Mouse (Mus musculus) embryonic facial prominence, embryonic 13.5 days (tissue): Measurements from ENCODE around the gene Xrcc1. TPM values are rescaled to one million over a fixed set of nuclear protein-coding genes. Genes with fewer than 3 reads are reported as not detected.
"Not testable (repeated sequence)": the region's sequence is repeated elsewhere in the genome, so short reads cannot be mapped to it uniquely, and the experiment has no call there.

Source experiments
- ATAC-seq: fragments of 200-750 bp; cut with Nextera tagmentation; 2 replicates; pipeline ENCODE4 v1.8.0; 2017; ENCODE audit warnings: low read depth; ENCODE audit not compliant: insufficient number of reproducible peaks, insufficient read depth, low FRiP score, low TSS enrichment
- H3K27ac ChIP-seq: fragments of 300-500 bp; sonication (generic); 2 replicates; pipeline ENCODE4 v1.5.1; 2015; ENCODE audit warnings: moderate library complexity, mild to moderate bottlenecking, inconsistent platforms
- H3K27me3 ChIP-seq: fragments of 300-500 bp; sonication (generic); 2 replicates; pipeline ENCODE4 v1.6.1; 2015; ENCODE audit warnings: mild to moderate bottlenecking, inconsistent platforms
- H3K36me3 ChIP-seq: fragments of 300-500 bp; sonication (generic); 2 replicates; pipeline ENCODE4 v1.6.1; 2015; ENCODE audit warnings: mild to moderate bottlenecking, inconsistent platforms
- H3K4me1 ChIP-seq: fragments of 300-500 bp; sonication (generic); 2 replicates; pipeline ENCODE4 v1.6.1; 2015; ENCODE audit warnings: inconsistent platforms
- H3K4me2 ChIP-seq: fragments of 300-500 bp; sonication (generic); 2 replicates; pipeline ENCODE4 v1.6.1; 2015; ENCODE audit warnings: moderate library complexity, mild to moderate bottlenecking, inconsistent platforms
- H3K4me3 ChIP-seq: fragments of 300-500 bp; sonication (generic); 2 replicates; pipeline ENCODE4 v1.5.1; 2015; ENCODE audit warnings: mild to moderate bottlenecking, inconsistent platforms
- H3K9ac ChIP-seq: fragments of 300-500 bp; sonication (generic); 2 replicates; pipeline ENCODE4 v1.6.1; 2015; ENCODE audit warnings: mild to moderate bottlenecking, inconsistent platforms
- H3K9me3 ChIP-seq: fragments of 300-500 bp; sonication (generic); 2 replicates; pipeline ENCODE4 v1.6.1; 2016; ENCODE audit warnings: inconsistent platforms
- WGBS: fragments of 180-500 bp; shearing (Covaris S2); methylation state at CpG from one replicate; pipeline ENCODE4 v1.1.7; 2015; ENCODE audit warnings: mixed read lengths; 5-methylcytosine and 5-hydroxymethylcytosine counted together
- polyA plus RNA-seq: library from polyadenylated mRNA; unstranded; fragments of >200 nt; fragmentation: Nextera tagmentation; extraction: Ambion mirVana; gene quantifications from 2 replicates; pipeline ENCODE4 v1.2.1, GENCODE M21; 2015

The Xrcc1 gene
- polyA plus RNA-seq, 1 experiment from 2014 or later = 127 TPM

DNA sequence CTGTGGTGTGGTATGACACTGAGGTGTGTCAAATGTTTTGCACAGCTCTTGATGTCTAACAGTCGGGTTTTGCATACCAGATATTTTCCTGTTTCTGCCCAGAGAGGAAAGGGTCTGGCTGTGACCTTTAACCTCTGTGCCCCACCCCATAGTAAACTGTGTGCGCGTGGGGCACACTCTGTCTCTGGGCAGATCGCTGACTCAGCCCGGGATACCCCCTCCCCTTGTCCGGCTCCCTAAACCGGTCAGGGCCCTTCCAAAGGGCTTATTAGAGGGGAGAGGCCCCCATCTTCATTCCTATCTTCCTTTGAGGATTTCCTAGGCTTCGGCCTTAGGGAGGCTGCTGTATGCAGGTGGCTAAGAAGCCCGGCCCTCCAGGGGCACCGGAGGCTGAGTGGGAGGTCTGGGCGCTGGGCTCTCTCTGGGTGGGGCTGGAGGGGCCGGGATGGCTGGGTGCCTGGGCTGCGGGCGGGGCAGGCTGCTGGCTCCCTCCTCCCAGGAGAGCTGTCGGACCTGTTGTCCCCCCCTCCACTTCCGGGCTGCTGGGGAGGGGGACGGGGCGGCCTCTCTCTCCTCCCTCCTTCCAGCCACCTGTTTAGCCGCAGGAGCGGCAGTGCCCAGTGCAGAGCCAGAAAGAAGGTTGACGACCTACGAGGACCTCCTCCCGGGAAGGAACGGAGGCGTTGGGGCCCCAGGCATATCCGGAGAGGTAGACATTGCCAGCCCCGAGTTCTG, 64.2 kb downstream of the Xrcc1 start, which contains the start of gene Phldb3:
Phldb3 (plus strand) TSS at position 620 of the 735 bp plus-strand sequence.
- WGBS = 3% methylated on average over 27 of the region's 27 CpGs
- peaks cover 63% of the 10 kb centered on the region for H3K27me3 ChIP-seq
- H3K9ac ChIP-seq = peak within 1 kb of the TSS; percentile 46

GRCm38 (mm10) chr7:24610879-24611494, 64.9 kb downstream of the Xrcc1 start:
- ATAC-seq = peak; percentile 28; the same call in 1 of the 2 replicates
- H3K27me3 ChIP-seq = peaks cover 63% of the 10 kb centered on the region
- WGBS = under 1% methylated on average over 36 of the region's 36 CpGs
- peak overlapping the region; percentile 46 for H3K9ac ChIP-seq
- peak overlapping the region; percentile 46 for H3K4me3 ChIP-seq
- no peaks in the 10 kb centered on the region for H3K9me3 ChIP-seq
- H3K4me2 ChIP-seq = peak overlapping the region; percentile 67
- peaks cover 17% of the 10 kb centered on the region; the same call in 1 of the 2 replicates for H3K36me3 ChIP-seq
- peak overlapping the region; percentile 51; the same call in 1 of the 2 replicates for H3K27ac ChIP-seq
- peaks cover 24% of the 10 kb centered on the region for H3K4me1 ChIP-seq

More for the DNA sequence above, 64.2 kb downstream of the Xrcc1 start, which contains the start of gene Phldb3:
- peak within 1 kb of the TSS; percentile 46 for H3K4me3 ChIP-seq
- H3K9me3 ChIP-seq = no peaks in the 10 kb centered on the region
- peaks cover 24% of the 10 kb centered on the region for H3K4me1 ChIP-seq
- peaks cover 17% of the 10 kb centered on the region; the same call in 1 of the 2 replicates for H3K36me3 ChIP-seq
- 0 out of 2 replicates have a peak, but pooled peaks have one; percentile 2 for ATAC-seq
- peak within 1 kb of the TSS; percentile 67 for H3K4me2 ChIP-seq
- peak within 1 kb of the TSS; percentile 51; the same call in 1 of the 2 replicates for H3K27ac ChIP-seq

DNA sequence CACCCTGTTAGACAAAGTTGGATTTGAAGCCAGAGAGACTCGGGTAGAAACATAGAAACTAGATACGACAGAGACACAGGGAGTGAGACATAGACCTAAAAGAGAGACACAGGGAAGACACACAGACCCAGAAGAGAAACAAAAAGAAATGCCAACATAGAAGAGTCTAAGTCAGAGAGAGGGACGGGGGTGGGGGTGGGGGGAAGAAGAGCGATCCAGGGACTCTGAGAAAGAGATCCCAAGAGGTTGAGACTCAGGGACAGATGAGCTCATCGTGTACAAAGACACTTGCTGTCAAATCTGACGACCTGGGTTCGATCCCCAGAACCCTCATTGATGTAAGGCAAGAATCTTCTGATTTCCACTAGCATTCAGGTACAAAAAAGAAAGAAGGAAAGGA, 65.6 kb downstream of the Xrcc1 start:
- WGBS = 15% methylated on average over 7 of the region's 7 CpGs
- peak overlapping the region; percentile 46 for H3K9ac ChIP-seq
- no peak overlapping the region for H3K27ac ChIP-seq
- peak overlapping the region; percentile 67 for H3K4me2 ChIP-seq
- H3K27me3 ChIP-seq = peaks cover 63% of the 10 kb centered on the region
- H3K4me1 ChIP-seq = peaks cover 24% of the 10 kb centered on the region
- no peak for ATAC-seq
- H3K9me3 ChIP-seq = no peaks in the 10 kb centered on the region
- H3K4me3 ChIP-seq = peak overlapping the region; percentile 46
- H3K36me3 ChIP-seq = peaks cover 17% of the 10 kb centered on the region; the same call in 1 of the 2 replicates

- peaks cover 63% of the 10 kb centered on the region for H3K27me3 ChIP-seq
- 3% methylated on average over 27 of the region's 27 CpGs for WGBS
- no peak for ATAC-seq
These were observed 66.3 kb downstream of the Xrcc1 start for GRCm38 (mm10) chr7:24612308-24612910.

DNA sequence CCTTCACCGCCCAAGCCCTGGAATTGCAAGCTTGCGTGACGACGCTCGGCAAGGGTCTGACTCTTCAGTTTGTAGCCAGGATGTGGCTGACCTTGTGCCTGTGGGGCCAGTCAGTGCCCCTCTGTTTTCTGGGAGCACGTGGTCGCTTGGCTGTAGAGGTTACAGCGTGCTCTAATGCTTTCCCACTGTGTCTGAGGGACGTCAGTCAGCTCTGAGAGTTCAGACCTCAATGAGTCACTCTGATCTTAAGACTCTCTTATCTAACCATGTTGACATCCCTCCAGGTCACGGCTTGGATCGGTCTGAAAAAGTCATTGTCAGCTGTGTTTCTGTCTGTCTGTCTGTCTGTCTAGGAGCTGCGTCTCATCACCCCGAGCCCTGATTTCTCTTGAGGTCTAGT, 68.7 kb downstream of the Xrcc1 start:
- H3K9me3 ChIP-seq = 0 out of 2 replicates have a peak, but pooled peaks cover 2% of the 10 kb centered on the region
- H3K27ac ChIP-seq = no peak overlapping the region
- no peak overlapping the region for H3K4me2 ChIP-seq
- H3K4me3 ChIP-seq = no peak overlapping the region
- H3K27me3 ChIP-seq = peaks cover 54% of the 10 kb centered on the region
- H3K4me1 ChIP-seq = peaks cover 24% of the 10 kb centered on the region
- WGBS = 73% methylated on average over 13 of the region's 13 CpGs
- ATAC-seq = no peak
- no peak overlapping the region for H3K9ac ChIP-seq
- H3K36me3 ChIP-seq = no peaks in the 10 kb centered on the region

More at GRCm38 (mm10) chr7:24612308-24612910, 66.3 kb downstream of the Xrcc1 start:
- peak overlapping the region; percentile 67 for H3K4me2 ChIP-seq
- H3K36me3 ChIP-seq = peaks cover 12% of the 10 kb centered on the region; the same call in 1 of the 2 replicates
- H3K9me3 ChIP-seq = no peaks in the 10 kb centered on the region
- peaks cover 24% of the 10 kb centered on the region for H3K4me1 ChIP-seq
- no peak overlapping the region for H3K27ac ChIP-seq
- H3K9ac ChIP-seq = no peak overlapping the region
- H3K4me3 ChIP-seq = peak overlapping the region; percentile 46

DNA sequence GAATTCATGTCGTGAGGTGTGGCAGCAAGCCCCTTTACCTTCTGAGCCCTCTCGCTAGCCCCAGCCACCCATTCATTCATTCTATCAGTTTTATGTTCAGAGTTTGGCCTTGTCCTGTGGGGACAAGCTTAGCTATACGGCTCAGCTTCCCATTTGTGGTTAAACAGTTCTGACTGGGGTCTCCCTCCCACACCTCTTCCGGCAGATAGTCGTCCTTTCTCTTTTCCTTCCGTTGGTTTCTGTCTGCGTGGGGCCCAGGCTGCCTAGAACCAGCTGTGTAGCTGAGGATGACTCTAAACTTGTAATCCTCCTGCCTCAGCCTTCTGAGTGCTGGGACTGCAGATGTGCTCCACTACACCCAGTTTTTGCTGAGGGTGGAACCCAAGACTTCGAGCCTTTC, 71.7 kb downstream of the Xrcc1 start:
- H3K36me3 ChIP-seq = peaks cover 5% of the 10 kb centered on the region; the same call in 1 of the 2 replicates
- 83% methylated on average over 8 of the region's 8 CpGs for WGBS
- no peak for ATAC-seq

DNA sequence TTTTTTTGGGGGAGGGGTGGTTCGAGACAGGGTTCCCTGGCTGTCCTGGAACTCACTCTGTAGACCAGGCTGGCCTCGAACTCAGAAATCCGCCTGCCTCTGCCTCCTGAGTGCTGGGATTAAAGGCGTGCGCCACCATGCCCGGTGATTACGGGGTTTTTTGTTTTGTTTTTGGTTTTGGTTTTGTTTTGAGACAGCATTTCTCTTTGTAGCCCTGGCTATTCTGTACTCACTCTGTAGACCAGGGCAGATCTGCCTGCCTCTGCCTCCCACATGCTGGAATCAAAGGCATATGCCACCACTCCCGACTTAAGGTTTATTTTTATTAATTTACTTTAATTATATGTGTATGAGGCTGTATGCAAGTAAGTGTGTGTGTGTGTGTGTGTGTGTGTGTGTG, 72.3 kb downstream of the Xrcc1 start:
- H3K4me2 ChIP-seq, H3K4me1 ChIP-seq, ATAC-seq, H3K9ac ChIP-seq, H3K36me3 ChIP-seq, H3K9me3 ChIP-seq, H3K27ac ChIP-seq, H3K4me3 ChIP-seq: not testable (repeated sequence)
- 88% methylated on average over 8 of the region's 8 CpGs for WGBS
- H3K27me3 ChIP-seq = peaks cover 19% of the 10 kb centered on the region

More for the DNA sequence above, 71.7 kb downstream of the Xrcc1 start:
- peaks cover 7% of the 10 kb centered on the region; the same call in 1 of the 2 replicates for H3K9me3 ChIP-seq
- peaks cover 2% of the 10 kb centered on the region; the same call in 1 of the 2 replicates for H3K4me1 ChIP-seq
- H3K27ac ChIP-seq = no peak overlapping the region
- H3K9ac ChIP-seq = no peak overlapping the region
- H3K27me3 ChIP-seq = peaks cover 25% of the 10 kb centered on the region
- no peak overlapping the region for H3K4me2 ChIP-seq
- H3K4me3 ChIP-seq = no peak overlapping the region

GRCm38 (mm10) chr7:24619671-24620397, 73.7 kb downstream of the Xrcc1 start:
- 55% methylated on average over 13 of the region's 13 CpGs for WGBS

DNA sequence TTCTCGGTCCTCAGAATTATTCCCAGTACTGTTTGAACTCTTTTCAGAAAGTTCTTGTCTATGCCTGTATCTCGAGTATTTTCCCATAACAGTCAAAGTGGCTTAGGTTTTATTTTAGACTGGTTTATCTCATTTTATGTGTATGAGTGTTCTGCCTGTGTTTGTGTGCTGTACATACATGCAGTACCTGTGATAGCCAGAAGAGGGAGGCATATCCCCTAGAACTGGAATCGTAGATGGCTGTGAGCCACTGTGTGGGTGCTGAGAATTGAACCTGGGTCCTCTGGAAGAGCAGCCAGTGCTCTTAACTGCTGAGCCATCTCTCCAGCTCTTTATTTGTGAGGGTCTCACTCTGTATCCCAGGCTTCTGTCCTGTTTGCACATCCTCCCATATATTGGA, 75.1 kb downstream of the Xrcc1 start:
- no peak overlapping the region for H3K27ac ChIP-seq
- WGBS = 86% methylated on average over 3 of the region's 3 CpGs

More at GRCm38 (mm10) chr7:24619671-24620397, 73.7 kb downstream of the Xrcc1 start:
- H3K36me3 ChIP-seq = peaks cover 5% of the 10 kb centered on the region; the same call in 1 of the 2 replicates
- no peak overlapping the region for H3K4me3 ChIP-seq
- no peak overlapping the region for H3K4me2 ChIP-seq
- peaks cover 4% of the 10 kb centered on the region; the same call in 1 of the 2 replicates for H3K27me3 ChIP-seq
- no peak for ATAC-seq
- no peaks in the 10 kb centered on the region; the same call in 1 of the 2 replicates for H3K4me1 ChIP-seq
- H3K9ac ChIP-seq = no peak overlapping the region
- no peak overlapping the region for H3K27ac ChIP-seq
- peaks cover 7% of the 10 kb centered on the region; the same call in 1 of the 2 replicates for H3K9me3 ChIP-seq

GRCm38 (mm10) chr7:24622967-24623366, 76.9 kb downstream of the Xrcc1 start:
- no peak overlapping the region for H3K4me2 ChIP-seq
- peaks cover 5% of the 10 kb centered on the region; the same call in 1 of the 2 replicates for H3K36me3 ChIP-seq
- H3K4me3 ChIP-seq = no peak overlapping the region
- H3K27ac ChIP-seq = no peak overlapping the region
- no peaks in the 10 kb centered on the region; the same call in 1 of the 2 replicates for H3K4me1 ChIP-seq
- H3K9me3 ChIP-seq = peaks cover 7% of the 10 kb centered on the region; the same call in 1 of the 2 replicates
- no peaks in the 10 kb centered on the region for H3K27me3 ChIP-seq
- WGBS = 85% methylated on average over 6 of the region's 6 CpGs
- no peak for ATAC-seq
- H3K9ac ChIP-seq = no peak overlapping the region

More for the DNA sequence above, 75.1 kb downstream of the Xrcc1 start:
- Histone ChIP-seq H3K9ac (no peak overlapping the region), H3K4me2 (no peak overlapping the region), H3K9me3 (peaks cover 7% of the 10 kb centered on the region; the same call in 1 of the 2 replicates), H3K36me3 (peaks cover 5% of the 10 kb centered on the region; the same call in 1 of the 2 replicates), H3K27me3 (no peaks in the 10 kb centered on the region), H3K4me1 (no peaks in the 10 kb centered on the region; the same call in 1 of the 2 replicates), H3K4me3 (no peak overlapping the region)
- no peak for ATAC-seq
